Mouse (Mus musculus) ES-E14 (cell line): ENCODE measurements around the gene Mycl.

Experiments
- CHD2 ChIP-seq: IDR thresholded peaks from 2 replicates; pipeline ENCODE4 v1.6.1; 2014; ENCODE audit warnings: mild to moderate bottlenecking, low read depth, low read length, inconsistent platforms
- HCFC1 ChIP-seq: IDR thresholded peaks from 2 replicates; pipeline ENCODE4 v1.6.1; 2012; ENCODE audit warnings: low read length, inconsistent platforms, borderline replicate concordance; ENCODE audit not compliant: insufficient read depth
- MAFK ChIP-seq: IDR thresholded peaks from 2 replicates; pipeline ENCODE4 v1.6.1; 2014; ENCODE audit warnings: mild to moderate bottlenecking, low read depth, low read length, inconsistent platforms; ENCODE audit not compliant: insufficient read depth
- ZNF384 ChIP-seq: IDR thresholded peaks from 2 replicates; pipeline ENCODE4 v1.6.1; 2012; ENCODE audit warnings: low read depth, low read length, inconsistent platforms

GRCm38 (mm10) chr4:122978850-122979249 is 16.6 kb upstream of the Mycl start:
- TF ChIP-seq CHD2, result no peak
- TF ChIP-seq ZNF384, result no peak
- no peak for TF ChIP-seq HCFC1
- no peak for TF ChIP-seq MAFK
